Mouse (Mus musculus) retina, embryonic 14.5 days (tissue): ENCODE measurements around the gene Mcl1.
A peak's percentile ranks its signal among the peaks of the same experiment; 100 is the strongest.
"Not testable (repeated sequence)": the region's sequence is repeated elsewhere in the genome, so short reads cannot be mapped to it uniquely, and the experiment has no call there.

Experiments used
- DNase-seq: peaks from one replicate; pipeline ENCODE4 v3.0.0-alpha.2; 2015; ENCODE audit warnings: low spot score

Gene Mcl1

GRCm38 (mm10) chr3:95667521-95667920, 8.9 kb downstream of the Mcl1 start:
- DNase-seq, result no peak

- peak; percentile 48 for DNase-seq
Observed at GRCm38 (mm10) chr3:95668026-95668425, 9.4 kb downstream of the Mcl1 start.

- no peak for DNase-seq
Observed at GRCm38 (mm10) chr3:95668589-95669308, 10.2 kb downstream of the Mcl1 start.

GRCm38 (mm10) chr3:95669309-95669665, 10.7 kb downstream of the Mcl1 start:
- no peak for DNase-seq

GRCm38 (mm10) chr3:95670419-95670818, 11.8 kb downstream of the Mcl1 start:
- not testable (repeated sequence) for DNase-seq

GRCm38 (mm10) chr3:95671201-95671600, 12.6 kb downstream of the Mcl1 start:
- no peak for DNase-seq

GRCm38 (mm10) chr3:95672461-95672860, 13.9 kb downstream of the Mcl1 start:
- DNase-seq, result no peak

- DNase-seq, result no peak
Observed at GRCm38 (mm10) chr3:95672861-95673706, 14.5 kb downstream of the Mcl1 start.

- no peak for DNase-seq
Observed at GRCm38 (mm10) chr3:95673707-95674211, 15.2 kb downstream of the Mcl1 start.

- DNase-seq, result no peak
Observed at GRCm38 (mm10) chr3:95674236-95674635, 15.6 kb downstream of the Mcl1 start.

- no peak for DNase-seq
Observed at GRCm38 (mm10) chr3:95674812-95675211, 16.2 kb downstream of the Mcl1 start.

GRCm38 (mm10) chr3:95675301-95676092, 16.9 kb downstream of the Mcl1 start:
- DNase-seq, result peak; percentile 85

GRCm38 (mm10) chr3:95676745-95677419, 18.3 kb downstream of the Mcl1 start:
- DNase-seq, result peak; percentile 84

GRCm38 (mm10) chr3:95677420-95678090, 19.0 kb downstream of the Mcl1 start:
- DNase-seq, result no peak

GRCm38 (mm10) chr3:95679551-95679950, 21.0 kb downstream of the Mcl1 start:
- DNase-seq, result no peak

GRCm38 (mm10) chr3:95680673-95681072, 22.1 kb downstream of the Mcl1 start:
- no peak for DNase-seq

- DNase-seq, result no peak
Observed at GRCm38 (mm10) chr3:95681365-95681764, 22.8 kb downstream of the Mcl1 start.

- DNase-seq, result no peak
Observed at GRCm38 (mm10) chr3:95682878-95683277, 24.3 kb downstream of the Mcl1 start.

- no peak for DNase-seq
Observed at GRCm38 (mm10) chr3:95684846-95685245, 26.3 kb downstream of the Mcl1 start.

GRCm38 (mm10) chr3:95685301-95685700, 26.7 kb downstream of the Mcl1 start:
- no peak for DNase-seq

- DNase-seq, result no peak
Observed at GRCm38 (mm10) chr3:95685701-95686100, 27.1 kb downstream of the Mcl1 start.
